Mouse (Mus musculus) ES-Bruce4 (cell line): ENCODE measurements around the gene Ssr2.

Source experiments
- CTCF ChIP-seq: IDR thresholded peaks from one replicate; pipeline ENCODE4 v1.8.1; 2011; ENCODE audit warnings: low read depth, low read length
- EP300 ChIP-seq: IDR thresholded peaks from 2 replicates; pipeline ENCODE4 v1.6.1; 2011; ENCODE audit warnings: low read depth, low read length; ENCODE audit not compliant: insufficient read depth
- POLR2A ChIP-seq: IDR thresholded peaks from one replicate; pipeline ENCODE4 v1.8.1; 2011; ENCODE audit warnings: low read length; ENCODE audit not compliant: insufficient read depth

DNA sequence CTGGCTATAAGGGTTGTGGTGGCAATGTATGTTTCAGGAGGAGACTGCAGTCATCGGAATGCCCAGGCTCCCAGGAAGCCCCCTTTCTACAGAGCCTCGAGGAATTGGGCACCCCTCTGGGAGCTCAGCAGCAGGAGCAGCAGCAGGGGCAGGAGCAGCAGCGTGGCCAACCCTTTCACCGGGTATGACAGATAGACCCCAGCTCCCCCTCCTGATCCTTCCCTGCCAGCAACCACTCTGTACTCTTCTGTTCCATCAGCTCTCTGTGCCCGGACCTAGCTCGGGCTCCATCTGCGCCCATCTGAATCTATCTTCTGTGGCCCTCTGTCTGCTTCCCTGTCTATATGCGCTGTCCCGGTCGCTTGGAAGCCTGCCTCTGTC, 32.1 kb downstream of the Ssr2 start:
- TF ChIP-seq EP300, result no peak
- no peak for TF ChIP-seq CTCF
- no peak for TF ChIP-seq POLR2A
